Mouse (Mus musculus) midbrain, embryonic 10.5 days (tissue): ENCODE data around the gene Gtsf1. TPM values are rescaled to one million over a fixed set of nuclear protein-coding genes. Genes with fewer than 3 reads are reported as not detected.

ENCODE experiments used
- DNase-seq: peaks from one replicate; pipeline ENCODE4 v3.0.0-alpha.2; 2017; ENCODE audit warnings: low spot score
- H3K27ac ChIP-seq: fragments of 300-500 bp; sonication (generic); replicated peaks from 2 replicates; pipeline ENCODE4 v1.5.1; 2016; ENCODE audit warnings: mild to moderate bottlenecking
- H3K27me3 ChIP-seq: fragments of 300-500 bp; sonication (generic); 2 replicates; pipeline ENCODE4 v1.6.1; 2016; ENCODE audit warnings: low read depth, mild to moderate bottlenecking; ENCODE audit not compliant: poor library complexity, severe bottlenecking
- H3K36me3 ChIP-seq: fragments of 300-500 bp; sonication (generic); 2 replicates; pipeline ENCODE4 v1.6.1; 2016; ENCODE audit warnings: mild to moderate bottlenecking, moderate library complexity
- H3K4me1 ChIP-seq: fragments of 300-500 bp; sonication (generic); 2 replicates; pipeline ENCODE4 v1.6.1; 2016
- H3K4me3 ChIP-seq: fragments of 300-500 bp; sonication (generic); 2 replicates; pipeline ENCODE4 v1.5.1; 2016; ENCODE audit warnings: mild to moderate bottlenecking, moderate library complexity
- H3K9me3 ChIP-seq: fragments of 300-500 bp; sonication (generic); replicated peaks from 2 replicates; pipeline ENCODE4 v1.6.1; 2016; ENCODE audit warnings: mild to moderate bottlenecking
- WGBS: fragments of 180-500 bp; shearing (Covaris S2); methylation state at CpG from one replicate; pipeline ENCODE4 v1.1.7; 2016; 5-methylcytosine and 5-hydroxymethylcytosine counted together
- polyA plus RNA-seq: library from polyadenylated mRNA; unstranded; fragments of >200 nt; fragmentation: Nextera tagmentation; extraction: Ambion mirVana; gene quantifications from 2 replicates; pipeline ENCODE4 v1.2.1, GENCODE M21; 2016

The Gtsf1 gene
- polyA plus RNA-seq, 1 experiment from 2014 or later: not detected

DNA sequence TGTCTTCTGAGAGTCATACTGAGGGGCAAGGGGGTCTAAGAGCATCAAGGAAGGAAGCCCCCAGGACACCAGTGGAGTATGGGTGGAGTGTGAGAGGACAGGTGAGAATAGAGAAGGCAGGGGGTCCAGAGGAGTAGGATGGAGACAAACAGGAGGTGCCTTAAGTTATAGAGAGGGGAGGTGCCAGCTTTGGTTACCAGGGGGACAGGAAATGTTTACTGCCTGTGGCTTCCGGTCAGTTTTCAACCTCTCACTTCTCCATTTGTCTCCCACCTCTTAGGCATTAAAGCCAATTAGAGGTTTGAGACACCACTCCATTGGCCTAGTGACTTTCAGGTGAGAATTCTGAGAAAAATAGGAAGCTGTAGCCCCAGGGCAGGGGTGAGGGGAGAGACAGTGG is 69.0 kb downstream of the Gtsf1 start:
- WGBS: 81% methylated on average over 1 of the region's 1 CpGs
- DNase-seq: no peak
- H3K9me3 ChIP-seq: no peaks in the 10 kb centered on the region
- H3K4me1 ChIP-seq: peaks cover 34% of the 10 kb centered on the region
- no peaks in the 10 kb centered on the region for H3K27me3 ChIP-seq
- no peak overlapping the region for H3K4me3 ChIP-seq
- H3K36me3 ChIP-seq: peaks cover 16% of the 10 kb centered on the region
- H3K27ac ChIP-seq: no peak overlapping the region

GRCm38 (mm10) chr15:103359869-103360602 is 70.2 kb downstream of the Gtsf1 start:
- no peak overlapping the region for H3K4me3 ChIP-seq
- no peaks in the 10 kb centered on the region for H3K9me3 ChIP-seq
- WGBS: 91% methylated on average over 5 of the region's 5 CpGs
- peaks cover 22% of the 10 kb centered on the region for H3K4me1 ChIP-seq
- H3K36me3 ChIP-seq: peaks cover 28% of the 10 kb centered on the region
- no peak for DNase-seq
- no peaks in the 10 kb centered on the region for H3K27me3 ChIP-seq
- no peak overlapping the region for H3K27ac ChIP-seq

DNA sequence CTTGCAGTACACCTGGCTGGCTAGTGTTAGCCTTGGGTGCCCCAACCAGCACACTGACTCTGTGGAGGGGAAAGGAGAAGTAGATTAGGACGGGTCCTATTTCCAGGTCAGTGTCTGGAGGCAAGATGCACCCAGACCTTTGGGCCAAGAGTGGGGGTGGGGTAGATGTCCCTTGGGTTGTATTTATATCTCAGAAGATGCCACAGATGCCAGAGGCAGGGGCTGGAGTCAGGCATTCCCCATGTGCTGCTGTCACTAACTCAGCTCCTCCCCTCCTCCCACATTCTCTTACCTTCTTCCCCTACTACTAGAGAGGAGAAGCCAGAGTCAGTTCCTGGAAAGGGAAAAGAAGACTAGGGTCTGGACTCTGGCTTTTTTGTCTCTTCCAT is 71.2 kb downstream of the Gtsf1 start:
- Histone ChIP-seq H3K27ac (no peak overlapping the region), H3K27me3 (no peaks in the 10 kb centered on the region), H3K9me3 (no peaks in the 10 kb centered on the region), H3K4me3 (no peak overlapping the region), H3K36me3 (peaks cover 37% of the 10 kb centered on the region), H3K4me1 (peaks cover 13% of the 10 kb centered on the region)
- WGBS: 63% methylated on average over 1 of the region's 1 CpGs
- DNase-seq: no peak

GRCm38 (mm10) chr15:103358278-103359121 is 71.8 kb downstream of the Gtsf1 start:
- H3K27me3 ChIP-seq: no peaks in the 10 kb centered on the region
- H3K27ac ChIP-seq: no peak overlapping the region
- H3K36me3 ChIP-seq: peaks cover 43% of the 10 kb centered on the region
- no peak overlapping the region for H3K4me3 ChIP-seq
- DNase-seq: no peak
- H3K9me3 ChIP-seq: no peaks in the 10 kb centered on the region
- whole genome bisulfite sequencing: 40% methylated on average over 4 of the region's 4 CpGs
- H3K4me1 ChIP-seq: peaks cover 12% of the 10 kb centered on the region

DNA sequence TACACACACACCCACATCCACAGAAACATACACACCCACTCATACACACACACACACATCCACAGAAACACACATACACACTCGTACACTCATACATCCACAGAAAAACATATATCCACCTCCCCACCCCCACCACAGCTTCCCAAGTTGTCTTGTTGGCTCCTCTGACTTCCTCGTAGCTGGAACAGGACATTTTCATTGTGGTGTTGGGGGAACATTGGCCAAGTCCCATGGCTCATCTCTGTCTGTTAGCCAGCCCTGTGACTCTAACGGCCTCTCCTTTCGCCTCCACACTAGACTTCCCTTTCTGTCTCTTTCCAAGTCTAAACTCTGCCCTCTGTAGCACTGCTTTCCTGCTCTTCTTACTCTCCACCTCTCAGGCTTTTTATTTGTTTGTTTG is 72.5 kb downstream of the Gtsf1 start:
- 85% methylated on average over 4 of the region's 4 CpGs for WGBS
- peaks cover 12% of the 10 kb centered on the region for H3K4me1 ChIP-seq
- no peaks in the 10 kb centered on the region for H3K9me3 ChIP-seq
- H3K36me3 ChIP-seq: peaks cover 50% of the 10 kb centered on the region
- DNase-seq: no peak
- H3K27me3 ChIP-seq: no peaks in the 10 kb centered on the region
- no peak overlapping the region for H3K4me3 ChIP-seq
- H3K27ac ChIP-seq: no peak overlapping the region

GRCm38 (mm10) chr15:103356130-103356529 is 74.1 kb downstream of the Gtsf1 start:
- Histone ChIP-seq H3K27ac (no peak overlapping the region), H3K36me3 (peaks cover 64% of the 10 kb centered on the region), H3K27me3 (no peaks in the 10 kb centered on the region), H3K4me3 (no peak overlapping the region), H3K9me3 (no peaks in the 10 kb centered on the region), H3K4me1 (peaks cover 12% of the 10 kb centered on the region)
- WGBS: 86% methylated on average over 4 of the region's 4 CpGs
- no peak for DNase-seq

GRCm38 (mm10) chr15:103355420-103355819 is 74.8 kb downstream of the Gtsf1 start:
- Histone ChIP-seq H3K4me1 (peaks cover 12% of the 10 kb centered on the region), H3K4me3 (no peak overlapping the region), H3K27ac (no peak overlapping the region), H3K9me3 (no peaks in the 10 kb centered on the region), H3K36me3 (peaks cover 71% of the 10 kb centered on the region), H3K27me3 (no peaks in the 10 kb centered on the region)
- DNase-seq: no peak
- WGBS: 91% methylated on average over 4 of the region's 4 CpGs

- Histone ChIP-seq H3K27ac (no peak overlapping the region), H3K9me3 (no peaks in the 10 kb centered on the region), H3K4me1 (peaks cover 12% of the 10 kb centered on the region), H3K36me3 (peaks cover 78% of the 10 kb centered on the region), H3K27me3 (no peaks in the 10 kb centered on the region), H3K4me3 (no peak overlapping the region)
- DNase-seq: no peak
- WGBS: 95% methylated on average over 2 of the region's 2 CpGs
These were observed 75.6 kb downstream of the Gtsf1 start for GRCm38 (mm10) chr15:103354690-103355089.

DNA sequence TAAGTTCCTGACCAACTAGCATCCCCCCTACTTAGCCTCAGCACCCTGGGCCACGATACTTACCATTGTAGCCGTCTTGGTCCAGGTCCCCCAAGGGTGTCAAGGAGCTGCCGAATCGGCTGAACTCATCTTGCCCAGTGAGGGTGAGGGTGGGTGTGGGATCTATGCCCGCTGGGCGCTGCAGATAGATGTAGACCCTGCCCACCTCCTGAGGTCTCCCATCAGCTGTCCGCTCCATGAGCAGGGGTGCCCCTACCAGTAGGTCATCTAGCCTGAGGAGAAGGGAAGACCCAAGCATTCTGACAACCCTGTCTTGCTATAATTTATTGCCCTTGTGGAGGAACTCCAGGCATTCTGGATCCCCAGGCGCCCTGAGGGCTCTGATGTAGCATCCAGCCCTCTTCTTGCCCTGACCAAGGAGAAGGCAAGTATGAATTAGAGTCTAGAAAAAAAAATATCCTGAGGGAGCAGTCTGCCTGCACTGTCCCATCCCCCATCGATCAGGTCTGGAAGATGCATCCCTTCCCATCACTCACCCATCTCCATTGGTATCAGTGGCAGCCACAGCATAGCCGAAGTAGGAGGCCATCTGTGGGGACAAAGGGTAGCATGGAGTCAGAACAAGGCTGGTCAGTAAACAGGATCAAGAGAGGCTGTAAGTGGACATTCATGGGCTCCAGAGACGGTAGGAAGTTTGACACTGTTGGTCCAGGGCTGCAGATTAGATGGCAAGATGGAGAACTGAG is 76.6 kb downstream of the Gtsf1 start:
- Histone ChIP-seq H3K4me1 (peaks cover 5% of the 10 kb centered on the region), H3K9me3 (no peaks in the 10 kb centered on the region), H3K27ac (no peak overlapping the region), H3K4me3 (no peak overlapping the region), H3K36me3 (peaks cover 85% of the 10 kb centered on the region), H3K27me3 (no peaks in the 10 kb centered on the region)
- WGBS: 92% methylated on average over 11 of the region's 11 CpGs
- DNase-seq: no peak

- Histone ChIP-seq H3K9me3 (no peaks in the 10 kb centered on the region), H3K4me3 (no peak overlapping the region), H3K36me3 (peaks cover 92% of the 10 kb centered on the region), H3K27ac (no peak overlapping the region), H3K27me3 (no peaks in the 10 kb centered on the region), H3K4me1 (no peaks in the 10 kb centered on the region)
- peak; percentile 66 for DNase-seq
- WGBS: 61% methylated on average over 4 of the region's 4 CpGs
These were observed 77.4 kb downstream of the Gtsf1 start for GRCm38 (mm10) chr15:103352856-103353255.
